Mouse (Mus musculus) cortical plate, adult 2 months (tissue): ENCODE measurements around the gene Gm45716. TPM values are rescaled to one million over a fixed set of nuclear protein-coding genes. Genes with fewer than 3 reads are reported as not detected.
"Not testable (repeated sequence)": the region's sequence is repeated elsewhere in the genome, so short reads cannot be mapped to it uniquely, and the experiment has no call there.

Experiments used
- H3K27ac ChIP-seq: fragments of 200-500 bp; 2 replicates; pipeline ENCODE4 v1.5.1; 2012; ENCODE audit warnings: low read length, control low read depth, inconsistent platforms; ENCODE audit not compliant: insufficient read depth
- H3K4me1 ChIP-seq: fragments of 200-500 bp; 2 replicates; pipeline ENCODE4 v1.6.1; 2011; ENCODE audit warnings: low read length; ENCODE audit not compliant: control insufficient read depth, insufficient read depth
- H3K4me3 ChIP-seq: fragments of 200-500 bp; 2 replicates; pipeline ENCODE4 v1.5.1; 2011; ENCODE audit warnings: mild to moderate bottlenecking, low read length, control low read depth; ENCODE audit not compliant: insufficient read depth
- CTCF ChIP-seq: fragments of 200-500 bp; IDR thresholded peaks from 2 replicates; pipeline ENCODE4 v1.5.1; 2011; ENCODE audit warnings: mild to moderate bottlenecking, control low read depth, low read length; ENCODE audit not compliant: insufficient read depth; ENCODE audit errors: extremely low read depth
- POLR2A ChIP-seq: fragments of 200-500 bp; IDR thresholded peaks from 2 replicates; pipeline ENCODE4 v1.6.1; 2011; ENCODE audit warnings: mild to moderate bottlenecking, low read length, control low read depth; ENCODE audit not compliant: insufficient read depth; ENCODE audit errors: extremely low read depth
- polyA plus RNA-seq: library from polyadenylated mRNA; depleted of rRNA; stranded (reverse); fragments of >200 nt; gene quantifications from 2 replicates; pipeline ENCODE4 v1.2.3, GENCODE M21; 2012

Gene Gm45716
- polyA plus RNA-seq, 1 experiment = 13.3 TPM

DNA sequence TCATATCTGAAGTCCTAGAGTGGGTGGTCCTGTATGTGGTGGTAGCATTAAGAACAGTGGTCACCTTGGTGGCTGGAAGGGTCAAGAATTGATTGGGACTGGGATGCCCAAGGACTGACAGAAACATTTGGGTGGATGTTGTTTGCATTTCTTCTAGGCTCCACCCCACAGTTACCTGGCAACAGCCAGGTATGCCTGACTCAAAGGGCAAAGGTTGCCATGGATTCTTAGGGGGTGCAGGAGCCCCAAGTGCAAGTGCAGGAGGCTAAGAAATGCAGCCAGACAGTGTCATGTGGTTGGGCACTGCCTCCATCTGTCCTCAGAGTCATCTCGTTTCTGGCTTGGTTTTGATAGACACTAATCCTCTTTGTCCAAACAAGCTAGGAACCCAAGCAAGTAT is 86.7 kb downstream of the Gm45716 start:
- peaks cover 2% of the 10 kb centered on the region; the same call in 1 of the 2 replicates for H3K4me1 ChIP-seq
- no peak overlapping the region for H3K4me3 ChIP-seq
- no peak overlapping the region for H3K27ac ChIP-seq
- TF ChIP-seq CTCF (no peak), POLR2A (no peak)

DNA sequence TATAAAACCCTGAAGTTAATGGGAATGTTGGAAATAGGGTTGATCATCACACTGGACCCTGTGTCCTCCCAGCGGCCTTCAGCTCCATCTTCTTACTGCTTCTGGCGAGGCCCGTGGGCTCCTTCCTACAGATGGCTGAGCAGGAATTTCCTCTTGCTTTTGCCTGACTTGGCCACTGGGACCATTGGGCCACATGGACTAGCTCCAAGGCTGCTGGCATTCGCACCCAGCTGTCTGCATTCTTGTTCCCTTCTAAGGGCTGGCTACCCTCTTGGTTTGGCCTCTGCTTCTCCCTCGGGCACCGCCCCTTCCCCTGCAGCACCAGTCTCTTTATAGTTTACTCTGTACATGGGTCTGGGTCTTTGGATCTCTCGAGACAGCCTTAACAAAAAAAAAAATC is 88.2 kb downstream of the Gm45716 start:
- TF ChIP-seq POLR2A (no peak), CTCF (no peak)
- Histone ChIP-seq H3K27ac (no peak overlapping the region), H3K4me3 (no peak overlapping the region), H3K4me1 (no peaks in the 10 kb centered on the region)

DNA sequence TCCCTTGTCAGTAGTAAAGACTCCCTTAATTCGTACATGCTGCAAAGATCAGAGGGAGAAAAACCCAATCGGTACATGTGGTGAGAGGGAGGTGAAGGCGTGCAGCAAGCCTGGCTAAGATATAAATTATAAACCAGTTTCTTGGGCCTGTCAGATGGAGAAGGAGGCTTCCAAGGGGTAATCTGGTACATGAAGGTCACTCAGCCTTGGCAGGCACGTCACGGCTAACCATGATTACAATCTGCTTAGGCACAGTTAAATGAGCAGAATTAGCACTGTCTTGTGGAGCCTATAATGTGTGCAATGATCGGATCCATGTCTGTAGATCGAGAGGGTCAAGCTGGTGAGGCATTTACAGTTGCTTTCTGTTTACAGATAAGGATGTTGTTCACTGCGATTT is 88.7 kb downstream of the Gm45716 start:
- Histone ChIP-seq H3K4me1 (no peaks in the 10 kb centered on the region), H3K4me3 (no peak overlapping the region), H3K27ac (no peak overlapping the region)
- no peak for TF ChIP-seq POLR2A
- TF ChIP-seq CTCF = no peak

GRCm38 (mm10) chr11:90276561-90276960 is 89.1 kb downstream of the Gm45716 start:
- H3K4me3 ChIP-seq = no peak overlapping the region
- TF ChIP-seq CTCF = no peak
- TF ChIP-seq POLR2A = no peak
- no peak overlapping the region for H3K27ac ChIP-seq
- H3K4me1 ChIP-seq = no peaks in the 10 kb centered on the region

- TF ChIP-seq CTCF (no peak), POLR2A (no peak)
- Histone ChIP-seq H3K4me1 (no peaks in the 10 kb centered on the region; the same call in 1 of the 2 replicates), H3K27ac (no peak overlapping the region), H3K4me3 (no peak overlapping the region)
Observed at GRCm38 (mm10) chr11:90280069-90280468, 92.6 kb downstream of the Gm45716 start.

- H3K27ac ChIP-seq, H3K4me3 ChIP-seq: not testable (repeated sequence)
Observed at GRCm38 (mm10) chr11:90281943-90282342, 94.5 kb downstream of the Gm45716 start.

DNA sequence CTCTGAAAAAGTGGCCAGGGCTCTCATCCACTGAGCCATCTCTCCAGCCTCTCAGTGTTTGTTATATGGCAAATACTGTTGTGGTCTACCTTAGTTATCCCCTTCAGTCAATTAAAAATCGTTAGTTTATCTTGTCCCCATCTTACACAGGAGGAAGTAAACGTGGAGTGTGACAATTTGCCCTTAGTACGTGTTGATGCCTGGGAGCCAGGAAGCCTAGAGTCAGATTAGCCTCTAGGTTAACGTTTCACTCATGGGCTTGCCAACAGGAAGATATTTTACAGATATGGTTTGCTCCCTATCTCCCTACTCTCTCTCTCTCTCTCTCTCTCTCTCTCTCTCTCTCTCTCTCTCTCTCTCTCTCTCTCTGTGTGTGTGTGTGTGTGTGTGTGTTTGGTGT is 95.7 kb downstream of the Gm45716 start:
- TF ChIP-seq CTCF (no peak), POLR2A (no peak)
- Histone ChIP-seq H3K27ac (peak overlapping the region; percentile 87), H3K4me1 (no peaks in the 10 kb centered on the region; the same call in 1 of the 2 replicates), H3K4me3 (no peak overlapping the region)

More at GRCm38 (mm10) chr11:90281943-90282342, 94.5 kb downstream of the Gm45716 start:
- not testable (repeated sequence) for H3K4me1 ChIP-seq

GRCm38 (mm10) chr11:90283601-90284000 is 96.1 kb downstream of the Gm45716 start:
- peak overlapping the region; percentile 87 for H3K27ac ChIP-seq

DNA sequence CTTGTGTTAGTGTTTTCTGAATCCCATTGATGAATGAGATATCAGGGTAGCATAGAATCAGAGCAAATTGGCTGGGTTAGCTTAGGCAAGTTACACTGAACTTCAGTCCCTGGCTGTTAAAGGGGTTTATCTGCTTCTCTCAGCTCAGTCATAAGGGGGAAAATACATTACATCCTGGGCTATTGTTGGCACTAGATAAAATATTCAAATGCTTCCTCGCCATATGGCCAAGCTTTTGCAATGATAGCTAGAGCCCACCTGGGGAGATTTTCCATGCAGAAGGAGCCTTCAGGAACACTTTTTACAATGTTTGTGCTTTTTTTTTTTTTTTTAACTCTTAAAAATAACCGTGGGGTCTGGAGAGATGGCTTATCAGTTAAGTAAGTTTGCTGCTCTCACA is 96.6 kb downstream of the Gm45716 start:
- Histone ChIP-seq H3K27ac (0 out of 2 replicates have a peak overlapping the region, but pooled peaks have one; percentile 87), H3K4me1 (no peaks in the 10 kb centered on the region; the same call in 1 of the 2 replicates), H3K4me3 (no peak overlapping the region)
- TF ChIP-seq POLR2A (no peak), CTCF (no peak)

More at GRCm38 (mm10) chr11:90283601-90284000, 96.1 kb downstream of the Gm45716 start:
- Histone ChIP-seq H3K4me1 (no peaks in the 10 kb centered on the region; the same call in 1 of the 2 replicates), H3K4me3 (no peak overlapping the region)
- TF ChIP-seq POLR2A (no peak), CTCF (no peak)

- Histone ChIP-seq H3K4me3 (no peak overlapping the region), H3K4me1 (no peaks in the 10 kb centered on the region; the same call in 1 of the 2 replicates), H3K27ac (no peak overlapping the region)
- TF ChIP-seq CTCF (no peak), POLR2A (no peak)
Observed at GRCm38 (mm10) chr11:90284623-90285022, 97.1 kb downstream of the Gm45716 start.
